Mouse (Mus musculus) midbrain, embryonic 16.5 days (tissue): ENCODE results near the gene Trpm6. TPM values are rescaled to one million over a fixed set of nuclear protein-coding genes. Genes with fewer than 3 reads are reported as not detected.

Source experiments
- ATAC-seq: fragments of 200-750 bp; cut with Nextera tagmentation; 2 replicates; pipeline ENCODE4 v1.8.0; 2017; ENCODE audit warnings: moderate TSS enrichment
- H3K27ac ChIP-seq: fragments of 300-500 bp; sonication (generic); 2 replicates; pipeline ENCODE4 v1.5.1; 2014; ENCODE audit warnings: mild to moderate bottlenecking, low read length, mixed read lengths
- H3K27me3 ChIP-seq: fragments of 300-500 bp; sonication (generic); 2 replicates; pipeline ENCODE4 v1.6.1; 2014; ENCODE audit warnings: low read depth, low read length, mixed read lengths; ENCODE audit not compliant: control insufficient read depth, insufficient read depth
- H3K36me3 ChIP-seq: fragments of 300-500 bp; sonication (generic); 2 replicates; pipeline ENCODE4 v1.6.1; 2014; ENCODE audit warnings: mild to moderate bottlenecking, low read length, moderate library complexity, mixed read lengths; ENCODE audit not compliant: control insufficient read depth, insufficient read depth
- H3K4me1 ChIP-seq: fragments of 300-500 bp; sonication (generic); 2 replicates; pipeline ENCODE4 v1.6.1; 2014; ENCODE audit warnings: mild to moderate bottlenecking, low read length, mixed read lengths; ENCODE audit not compliant: control insufficient read depth, insufficient read depth
- H3K4me2 ChIP-seq: fragments of 300-500 bp; sonication (generic); 2 replicates; pipeline ENCODE4 v1.6.1; 2014; ENCODE audit warnings: mild to moderate bottlenecking, low read length, mixed read lengths
- H3K4me3 ChIP-seq: fragments of 300-500 bp; sonication (generic); 2 replicates; pipeline ENCODE4 v1.5.1; 2014; ENCODE audit warnings: low read depth, mild to moderate bottlenecking, low read length, moderate library complexity, mixed read lengths
- H3K9ac ChIP-seq: fragments of 300-500 bp; sonication (generic); 2 replicates; pipeline ENCODE4 v1.6.1; 2014; ENCODE audit warnings: low read depth, low read length, mixed read lengths
- H3K9me3 ChIP-seq: fragments of 300-500 bp; sonication (generic); replicated peaks from 2 replicates; pipeline ENCODE4 v1.6.1; 2014; ENCODE audit warnings: mild to moderate bottlenecking, low read length, mixed read lengths; ENCODE audit not compliant: control insufficient read depth, poor library complexity, severe bottlenecking
- WGBS: fragments of 180-500 bp; shearing (Covaris S2); extraction: QIAGEN DNeasy Blood & Tissue Kit; methylation state at CpG from one replicate; pipeline ENCODE4 v1.1.7; 2014; 5-methylcytosine and 5-hydroxymethylcytosine counted together
- polyA plus RNA-seq: library from polyadenylated mRNA; unstranded; fragments of >200 nt; fragmentation: Nextera tagmentation; extraction: Ambion mirVana; gene quantifications from 2 replicates; pipeline ENCODE4 v1.2.1, GENCODE M21; 2015

Gene Trpm6
- polyA plus RNA-seq, 1 experiment from 2014 or later, result 0.48 TPM

DNA sequence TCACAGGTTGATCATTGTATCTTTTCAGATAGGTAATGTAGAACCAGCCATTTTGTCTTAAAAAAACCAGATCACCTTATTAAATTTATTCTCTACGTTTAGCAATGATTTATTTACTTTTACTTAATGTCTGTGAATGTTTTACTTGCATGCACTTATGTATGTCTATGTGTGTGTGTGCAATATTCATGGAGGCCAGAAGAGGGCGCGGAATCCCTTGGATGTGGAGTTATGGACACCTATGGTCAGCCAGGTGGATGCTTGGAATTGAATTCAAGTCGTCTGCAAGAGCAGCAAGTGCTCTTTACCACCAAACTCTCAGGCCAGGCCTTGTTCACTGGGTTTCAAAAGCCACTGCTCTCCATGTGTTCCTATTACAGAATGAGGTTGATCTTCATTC, 118.5 kb downstream of the Trpm6 start:
- WGBS, result 62% methylated on average over 4 of the region's 4 CpGs
- H3K27ac ChIP-seq, result no peak overlapping the region
- no peak for ATAC-seq

DNA sequence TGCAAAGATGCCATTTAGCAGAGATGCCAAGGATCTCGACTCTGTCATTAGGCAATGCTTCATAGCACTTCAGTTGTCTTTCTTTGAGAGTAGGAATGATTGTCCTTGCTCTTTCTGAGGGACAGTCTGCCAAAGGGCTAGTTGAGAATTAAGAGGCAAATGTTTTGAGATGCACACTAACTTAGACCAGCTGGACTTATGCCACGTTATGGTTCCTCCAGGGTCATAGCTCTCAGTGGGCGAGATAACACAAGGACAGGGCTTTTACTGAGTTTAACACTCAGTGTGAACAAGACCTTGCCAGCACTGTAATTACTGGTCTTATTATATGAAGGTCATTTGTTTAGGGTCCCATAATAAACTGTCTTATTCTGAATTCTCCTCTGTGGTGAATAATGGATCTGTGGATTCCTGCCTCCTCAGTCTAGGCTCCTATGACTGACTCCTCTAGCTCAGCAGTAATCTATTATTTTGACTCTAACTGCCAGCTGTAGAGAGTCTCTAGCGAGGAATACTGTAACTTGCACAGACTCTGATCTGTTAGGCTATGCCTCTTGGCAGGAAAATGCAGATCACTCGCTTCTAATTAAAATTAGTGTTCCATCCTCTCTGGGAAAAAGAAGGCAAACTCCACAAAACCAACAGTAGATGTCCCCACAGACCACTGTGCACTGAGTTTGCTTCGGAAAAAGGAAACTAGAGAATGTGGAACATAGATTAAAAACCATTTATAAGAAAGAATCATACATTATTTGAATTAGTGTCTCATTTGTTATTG, 123.2 kb downstream of the Trpm6 start:
- Histone ChIP-seq H3K4me2 (no peak overlapping the region), H3K27ac (no peak overlapping the region), H3K4me3 (no peak overlapping the region), H3K9me3 (no peaks in the 10 kb centered on the region), H3K27me3 (no peaks in the 10 kb centered on the region; the same call in 1 of the 2 replicates), H3K4me1 (peaks cover 9% of the 10 kb centered on the region), H3K36me3 (no peaks in the 10 kb centered on the region), H3K9ac (no peak overlapping the region)
- peak; percentile 89 for ATAC-seq
- 41% methylated on average over 6 of the region's 6 CpGs for whole genome bisulfite sequencing

More for the DNA sequence above, 118.5 kb downstream of the Trpm6 start:
- Histone ChIP-seq H3K9me3 (no peaks in the 10 kb centered on the region), H3K4me3 (no peak overlapping the region), H3K36me3 (no peaks in the 10 kb centered on the region), H3K27me3 (no peaks in the 10 kb centered on the region), H3K9ac (no peak overlapping the region), H3K4me2 (no peak overlapping the region), H3K4me1 (0 out of 2 replicates have a peak, but pooled peaks cover 2% of the 10 kb centered on the region)

DNA sequence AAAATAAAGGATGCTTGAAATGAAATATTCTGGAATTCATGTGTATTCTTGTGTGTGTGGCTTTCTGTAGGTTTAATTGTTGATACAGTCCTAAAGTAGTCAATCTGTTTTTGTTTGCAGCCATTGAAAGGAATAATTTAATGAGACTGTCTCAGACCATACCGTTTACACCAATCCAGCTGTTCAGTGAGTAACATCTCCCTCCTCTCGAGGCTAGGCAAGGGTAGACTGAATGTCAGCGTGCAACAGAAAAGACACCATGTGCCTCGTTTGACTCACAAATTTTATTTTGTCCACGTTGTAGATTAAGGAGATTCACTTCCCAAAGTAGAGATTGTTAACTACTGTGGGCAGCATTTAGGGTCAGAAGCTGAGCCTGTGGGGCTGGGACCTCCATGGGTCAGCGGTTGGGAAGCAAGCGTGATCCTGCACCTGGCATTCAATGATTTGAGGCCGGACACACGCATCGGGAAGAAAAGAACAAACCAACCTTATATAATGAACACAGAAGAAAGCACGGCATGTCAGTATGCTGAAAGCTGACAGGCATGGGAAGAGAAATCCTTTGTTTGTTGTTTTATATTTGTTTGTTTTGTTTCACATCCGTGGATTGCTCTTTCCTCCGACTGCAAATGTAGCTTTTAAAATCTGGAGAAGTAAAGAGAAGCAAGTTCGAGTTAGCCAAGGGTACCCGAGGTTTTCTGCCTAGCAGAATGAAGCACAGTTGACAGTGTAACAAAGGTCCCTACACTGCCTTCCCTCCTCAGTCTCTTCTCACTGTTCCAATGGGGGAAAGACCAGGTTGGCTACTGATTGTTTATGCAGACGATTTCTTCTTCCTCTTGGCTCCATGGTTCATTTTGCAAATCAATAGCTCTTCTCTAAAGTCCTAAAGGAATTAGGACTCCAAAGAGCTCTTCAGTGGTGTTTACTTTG, 124.2 kb downstream of the Trpm6 start:
- Histone ChIP-seq H3K36me3 (no peaks in the 10 kb centered on the region), H3K4me2 (peak overlapping the region; percentile 32), H3K4me3 (no peak overlapping the region), H3K27ac (no peak overlapping the region), H3K4me1 (peaks cover 9% of the 10 kb centered on the region), H3K9ac (peak overlapping the region; percentile 5; the same call in 1 of the 2 replicates), H3K9me3 (no peaks in the 10 kb centered on the region), H3K27me3 (no peaks in the 10 kb centered on the region; the same call in 1 of the 2 replicates)
- 12% methylated on average over 16 of the region's 16 CpGs for WGBS
- ATAC-seq, result peak; percentile 76

DNA sequence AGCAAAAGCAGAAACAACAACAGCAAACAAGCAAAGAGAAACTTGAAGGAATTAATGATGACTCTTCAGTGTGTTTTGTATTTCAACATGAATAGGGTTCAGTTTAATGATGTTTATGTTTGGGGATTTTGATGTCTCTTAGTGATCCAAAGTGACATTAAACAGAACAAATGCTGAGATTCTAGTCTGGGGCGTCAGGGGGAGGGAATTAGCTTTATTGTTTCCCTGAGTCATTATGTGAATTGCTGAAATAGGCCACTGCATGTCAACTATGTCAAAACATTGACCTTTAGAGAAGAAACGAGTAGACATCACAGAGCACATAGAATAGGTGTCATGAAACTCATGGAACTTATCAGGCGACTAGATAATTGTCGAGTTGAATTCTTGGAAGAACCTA, 129.5 kb downstream of the Trpm6 start:
- no peaks in the 10 kb centered on the region; the same call in 1 of the 2 replicates for H3K27me3 ChIP-seq
- H3K4me3 ChIP-seq, result no peak overlapping the region
- H3K9me3 ChIP-seq, result no peaks in the 10 kb centered on the region
- H3K4me2 ChIP-seq, result no peak overlapping the region
- no peak overlapping the region for H3K9ac ChIP-seq
- no peaks in the 10 kb centered on the region for H3K36me3 ChIP-seq
- no peak for ATAC-seq
- WGBS, result 76% methylated on average over 4 of the region's 4 CpGs
- peaks cover 1% of the 10 kb centered on the region; the same call in 1 of the 2 replicates for H3K4me1 ChIP-seq
- H3K27ac ChIP-seq, result no peak overlapping the region

DNA sequence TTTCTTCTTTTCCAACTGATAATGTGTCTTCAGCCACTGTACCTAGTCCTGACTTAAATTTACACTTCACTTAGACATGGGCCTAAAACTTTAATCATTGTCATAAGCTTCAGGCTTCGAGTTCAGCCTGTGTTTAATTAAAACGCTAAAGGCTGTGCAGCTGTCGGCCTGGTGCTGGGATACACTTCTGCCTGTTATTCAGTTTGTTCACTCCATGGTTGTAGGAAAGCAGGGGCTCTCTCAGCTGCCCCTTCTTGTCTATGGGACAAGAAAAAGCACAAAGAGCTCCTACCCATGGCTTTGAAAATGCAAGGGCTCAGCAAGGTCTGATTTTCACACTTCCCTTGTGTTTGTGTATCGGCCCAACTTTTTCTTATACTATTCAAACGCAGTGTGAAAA, 131.4 kb downstream of the Trpm6 start:
- Histone ChIP-seq H3K36me3 (no peaks in the 10 kb centered on the region), H3K9me3 (no peaks in the 10 kb centered on the region), H3K9ac (no peak overlapping the region), H3K27ac (no peak overlapping the region), H3K4me3 (no peak overlapping the region), H3K27me3 (no peaks in the 10 kb centered on the region), H3K4me2 (no peak overlapping the region), H3K4me1 (no peaks in the 10 kb centered on the region)
- 39% methylated on average over 5 of the region's 5 CpGs for WGBS
- no peak for ATAC-seq

DNA sequence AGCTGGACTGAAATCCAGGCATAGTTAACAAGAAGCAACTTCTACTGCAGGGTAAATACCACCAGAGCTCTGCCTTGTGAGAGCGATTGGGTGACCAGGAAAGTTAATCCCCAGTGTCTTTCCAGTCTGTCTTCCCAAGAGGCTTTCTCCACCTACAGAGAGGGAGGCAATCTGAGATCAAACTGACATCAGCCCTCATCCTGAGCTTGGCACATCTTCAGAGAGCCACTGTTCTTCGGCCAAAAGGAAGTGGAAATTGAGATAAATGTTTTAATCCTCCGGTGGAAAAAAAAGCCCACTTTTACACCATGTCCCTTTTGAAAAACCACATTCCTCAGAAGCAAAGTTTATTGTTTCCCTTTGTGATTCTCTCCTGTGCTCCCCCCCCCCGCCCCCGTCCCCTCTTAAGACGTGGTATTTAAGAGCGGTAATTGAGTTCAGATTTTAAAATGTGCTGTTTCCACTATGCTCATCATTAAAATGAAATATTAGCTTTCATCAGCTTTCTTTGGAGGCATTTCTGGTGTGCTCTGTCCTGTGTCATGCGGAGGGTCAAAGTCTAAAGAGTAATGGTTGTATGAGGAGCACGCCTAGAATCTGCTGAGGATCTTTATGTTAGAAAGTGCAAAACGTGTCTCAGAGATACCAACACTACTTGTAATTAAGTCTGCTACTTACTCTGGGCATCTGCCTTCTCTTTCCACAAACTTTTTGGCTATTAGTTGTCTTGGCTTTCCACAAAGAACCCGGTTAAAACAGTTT, 138.0 kb downstream of the Trpm6 start:
- no peaks in the 10 kb centered on the region for H3K9me3 ChIP-seq
- H3K27me3 ChIP-seq, result no peaks in the 10 kb centered on the region
- H3K27ac ChIP-seq, result peak overlapping the region; percentile 64
- H3K4me1 ChIP-seq, result peaks cover 16% of the 10 kb centered on the region
- no peaks in the 10 kb centered on the region for H3K36me3 ChIP-seq
- peak overlapping the region; percentile 70 for H3K4me2 ChIP-seq
- no peak overlapping the region for H3K4me3 ChIP-seq
- no peak for ATAC-seq
- 21% methylated on average over 11 of the region's 11 CpGs for WGBS
- H3K9ac ChIP-seq, result no peak overlapping the region

DNA sequence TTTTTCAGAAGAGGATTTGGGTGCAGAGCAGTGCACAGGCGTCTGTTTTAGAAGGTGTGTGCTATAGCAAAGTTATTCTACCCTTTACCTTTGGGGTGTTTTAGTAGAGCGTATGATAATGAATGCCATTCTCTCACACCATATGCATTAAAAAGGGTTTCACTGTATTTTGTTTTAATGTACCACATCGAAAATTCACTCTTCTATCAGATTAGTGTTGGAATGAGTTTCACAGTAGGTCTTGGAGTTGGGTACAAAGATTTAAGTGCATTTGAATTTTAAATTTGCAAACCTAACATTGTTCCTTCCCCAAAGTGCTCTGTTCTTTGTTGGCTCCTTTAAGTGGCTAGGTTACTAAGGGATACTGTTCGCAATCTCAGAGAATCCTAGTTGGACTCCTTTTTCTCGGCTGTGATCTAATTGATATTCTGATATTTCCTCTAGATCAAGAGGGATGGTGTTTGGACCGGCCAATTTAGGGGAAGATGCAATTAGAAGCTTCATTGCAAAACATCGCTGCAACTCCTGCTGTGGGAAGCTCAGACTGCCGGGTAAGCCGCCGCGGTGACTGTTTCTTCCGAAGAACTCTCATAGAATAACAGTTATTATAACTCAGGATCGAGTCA, 138.8 kb downstream of the Trpm6 start:
- H3K9me3 ChIP-seq, result no peaks in the 10 kb centered on the region
- peaks cover 16% of the 10 kb centered on the region for H3K4me1 ChIP-seq
- H3K4me2 ChIP-seq, result peak overlapping the region; percentile 70
- peak overlapping the region; percentile 83 for H3K27ac ChIP-seq
- 5% methylated on average over 13 of the region's 13 CpGs for WGBS
- peak overlapping the region; percentile 33 for H3K4me3 ChIP-seq
- H3K27me3 ChIP-seq, result no peaks in the 10 kb centered on the region
- peak overlapping the region; percentile 66 for H3K9ac ChIP-seq
- ATAC-seq, result peak; percentile 81
- no peaks in the 10 kb centered on the region for H3K36me3 ChIP-seq

DNA sequence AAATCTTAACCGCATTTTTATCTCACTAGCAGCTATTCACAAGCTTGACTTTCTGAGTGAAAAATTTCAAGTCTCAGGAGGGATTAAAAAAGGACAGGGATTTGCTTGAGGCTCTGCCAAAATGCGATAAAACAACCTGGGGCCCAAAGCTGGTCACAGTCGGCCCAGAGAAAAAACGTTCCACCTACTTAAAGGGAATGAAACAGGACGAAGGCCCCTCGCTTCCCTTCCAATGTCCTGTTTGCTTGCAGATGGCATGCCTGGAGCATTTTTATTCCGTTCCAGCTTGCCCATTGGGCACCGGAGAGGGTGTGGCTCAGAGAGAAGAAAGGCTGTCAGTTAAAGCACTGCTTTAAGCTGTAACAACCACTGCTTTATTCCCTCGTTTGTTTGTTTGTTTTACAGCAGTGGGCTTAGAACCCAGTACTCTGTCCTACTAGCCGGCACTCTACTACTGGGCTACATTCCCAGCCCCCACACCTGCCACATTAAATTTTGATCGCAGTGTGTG, 139.4 kb downstream of the Trpm6 start:
- WGBS, result 2% methylated on average over 11 of the region's 11 CpGs
- Histone ChIP-seq H3K9ac (peak overlapping the region; percentile 66), H3K4me2 (peak overlapping the region; percentile 70), H3K27ac (peak overlapping the region; percentile 83), H3K27me3 (no peaks in the 10 kb centered on the region), H3K4me3 (peak overlapping the region; percentile 33), H3K4me1 (peaks cover 16% of the 10 kb centered on the region), H3K36me3 (no peaks in the 10 kb centered on the region), H3K9me3 (no peaks in the 10 kb centered on the region)
- ATAC-seq, result peak; percentile 89
